Comparison of ENCODE assay signal across 1 mouse cellular context in genomic region chr7:133823751-133824150, GRCm38 (mm10).
TF ChIP-seq lines count a peak whose summit lies in the region.

No protein-coding gene starts in this region.

TF ChIP-seq in CH12.LX, 34 proteins besides CTCF, POLR2A, EP300 and RAD21:
- TF ChIP-seq CHD1 (IDR thresholded peaks at IDR 0.05; ENCODE audit: low read depth, low read length) (no peak), TBP (conservative IDR thresholded peaks at IDR 0.05; ENCODE audit: low read depth, low read length) (no peak), IRF4 (IDR thresholded peaks at IDR 0.05; ENCODE audit: low read depth, low read length) (no peak), MEF2A (IDR thresholded peaks at IDR 0.05; ENCODE audit: borderline replicate concordance, low read depth, low read length) (no peak), SMC3 (IDR thresholded peaks at IDR 0.05; ENCODE audit: low read depth, low read length) (no peak), POLR2AphosphoS2 (IDR thresholded peaks at IDR 0.05; ENCODE audit: low read depth, low read length) (no peak), SIN3A (IDR thresholded peaks at IDR 0.05; ENCODE audit: low read length) (no peak), CHD2 (IDR thresholded peaks at IDR 0.05; ENCODE audit: low read length) (no peak), JUN (IDR thresholded peaks at IDR 0.05; ENCODE audit: insufficient read depth, low read depth, low read length) (no peak), BHLHE40 (IDR thresholded peaks at IDR 0.05; ENCODE audit: low read depth, low read length) (no peak), ZNF384 (IDR thresholded peaks at IDR 0.05; ENCODE audit: low read depth, low read length) (no peak)
